Mouse (Mus musculus): ENCODE measurements around the gene Aqp5. TPM values are rescaled to one million over a fixed set of nuclear protein-coding genes. Genes with fewer than 3 reads are reported as not detected.

Aqp5 gene
- not detected in 2 replicates for polyA plus RNA-seq (2011; ENCODE audit: insufficient read depth, insufficient read length, low replicate concordance, missing spikeins)

DNA sequence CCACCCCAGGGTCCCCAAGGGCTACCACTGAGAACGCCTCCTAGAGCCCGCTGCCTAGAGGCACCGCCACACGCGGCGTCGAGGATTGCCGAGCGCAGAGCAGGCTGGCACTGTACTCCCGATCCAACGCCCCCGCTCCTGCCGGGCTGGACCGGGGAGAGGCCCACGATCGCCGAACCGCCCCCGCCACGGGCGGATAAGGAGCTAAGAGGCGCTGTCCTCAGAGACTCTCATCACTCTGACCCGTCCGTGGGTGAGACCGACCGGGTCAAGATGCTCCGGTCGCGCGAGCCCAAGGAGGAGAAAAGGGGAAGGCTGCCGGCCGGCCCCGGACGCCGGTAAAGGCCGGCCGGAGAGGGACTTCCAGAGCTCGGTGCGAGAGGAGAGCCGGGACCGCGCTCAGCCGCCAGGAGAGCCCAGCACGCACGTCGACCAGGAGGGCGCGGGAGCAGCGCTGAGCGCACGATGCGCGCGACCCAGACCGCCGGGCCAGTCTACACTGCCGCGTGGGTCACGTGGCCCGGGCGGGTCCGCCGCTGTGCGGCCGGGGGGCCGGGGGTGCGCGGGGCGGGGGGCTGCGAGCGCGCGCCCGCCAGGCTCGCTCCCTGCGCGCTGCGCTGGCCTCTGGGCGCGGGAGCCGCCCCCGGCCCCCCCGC, at the start of gene Aqp5:
Aqp5 (plus strand) TSS at position 354 of the 656 bp plus-strand sequence.
- TF ChIP-seq POLR2A (IDR thresholded peaks at IDR 0.05; ENCODE audit: borderline replicate concordance, control insufficient read depth, low read depth, low read length) (no peak), CTCF (IDR thresholded peaks at IDR 0.05; ENCODE audit: control insufficient read depth, insufficient read depth, low read length) (no peak)
- H3K4me1 ChIP-seq (ENCODE audit: control insufficient read depth, insufficient read depth, low read length): no peaks in the 10 kb centered on the region
- WGBS: 5% methylated on average over 82 of the region's 83 CpGs
- H3K27ac ChIP-seq (ENCODE audit: control insufficient read depth, insufficient read depth, low read depth, low read length, poor library complexity): no peak within 1 kb of the TSS
- no peak within 1 kb of the TSS for H3K4me3 ChIP-seq (replicated peaks; ENCODE audit: control insufficient read depth, low read depth, low read length)

GRCm38 (mm10) chr15:99544047-99544446, 46.5 kb upstream of the Aqp5 start:
- 45% methylated on average over 7 of the region's 7 CpGs for WGBS
- TF ChIP-seq POLR2A (IDR thresholded peaks at IDR 0.05; ENCODE audit: borderline replicate concordance, control insufficient read depth, low read depth, low read length) (no peak), CTCF (IDR thresholded peaks at IDR 0.05; ENCODE audit: control insufficient read depth, insufficient read depth, low read length) (no peak)

DNA sequence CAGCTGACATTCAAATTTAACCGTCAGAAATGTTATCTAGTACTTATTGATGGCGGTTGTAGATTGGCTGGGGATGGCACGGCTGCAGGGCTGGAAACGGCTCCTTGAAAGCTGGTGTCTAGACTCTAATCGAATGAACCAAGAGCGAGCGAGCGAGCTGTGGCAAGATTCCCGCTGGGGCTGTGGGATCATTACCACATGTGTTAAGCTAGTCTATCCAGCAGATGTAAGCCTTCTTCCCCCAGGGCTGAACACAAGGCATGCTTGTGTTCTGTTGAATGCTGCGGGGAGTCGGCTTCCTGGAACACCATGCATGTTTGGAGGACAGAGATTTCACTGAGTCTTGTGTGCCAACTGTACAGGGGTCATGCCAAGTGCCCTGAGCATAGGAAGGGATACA, 44.0 kb upstream of the Aqp5 start:
- H3K27ac ChIP-seq (ENCODE audit: control insufficient read depth, insufficient read depth, low read depth, low read length, poor library complexity): no peak overlapping the region
- TF ChIP-seq CTCF (IDR thresholded peaks at IDR 0.05; ENCODE audit: control insufficient read depth, insufficient read depth, low read length): no peak
- no peak for TF ChIP-seq POLR2A (IDR thresholded peaks at IDR 0.05; ENCODE audit: borderline replicate concordance, control insufficient read depth, low read depth, low read length)
- H3K4me1 ChIP-seq (ENCODE audit: control insufficient read depth, insufficient read depth, low read length): no peaks in the 10 kb centered on the region
- 80% methylated on average over 11 of the region's 11 CpGs for WGBS
- H3K4me3 ChIP-seq (replicated peaks; ENCODE audit: control insufficient read depth, low read depth, low read length): no peak overlapping the region

More at GRCm38 (mm10) chr15:99544047-99544446, 46.5 kb upstream of the Aqp5 start:
- Histone ChIP-seq H3K27ac (ENCODE audit: control insufficient read depth, insufficient read depth, low read depth, low read length, poor library complexity) (no peak overlapping the region), H3K4me1 (ENCODE audit: control insufficient read depth, insufficient read depth, low read length) (no peaks in the 10 kb centered on the region), H3K4me3 (replicated peaks; ENCODE audit: control insufficient read depth, low read depth, low read length) (no peak overlapping the region)

- Histone ChIP-seq H3K27ac (ENCODE audit: control insufficient read depth, insufficient read depth, low read depth, low read length, poor library complexity) (no peak overlapping the region), H3K4me3 (replicated peaks; ENCODE audit: control insufficient read depth, low read depth, low read length) (no peak overlapping the region), H3K4me1 (ENCODE audit: control insufficient read depth, insufficient read depth, low read length) (no peaks in the 10 kb centered on the region)
- 55% methylated on average over 6 of the region's 6 CpGs for WGBS
- TF ChIP-seq POLR2A (IDR thresholded peaks at IDR 0.05; ENCODE audit: borderline replicate concordance, control insufficient read depth, low read depth, low read length) (no peak), CTCF (IDR thresholded peaks at IDR 0.05; ENCODE audit: control insufficient read depth, insufficient read depth, low read length) (no peak)
Observed at GRCm38 (mm10) chr15:99547732-99548131, 42.9 kb upstream of the Aqp5 start.

DNA sequence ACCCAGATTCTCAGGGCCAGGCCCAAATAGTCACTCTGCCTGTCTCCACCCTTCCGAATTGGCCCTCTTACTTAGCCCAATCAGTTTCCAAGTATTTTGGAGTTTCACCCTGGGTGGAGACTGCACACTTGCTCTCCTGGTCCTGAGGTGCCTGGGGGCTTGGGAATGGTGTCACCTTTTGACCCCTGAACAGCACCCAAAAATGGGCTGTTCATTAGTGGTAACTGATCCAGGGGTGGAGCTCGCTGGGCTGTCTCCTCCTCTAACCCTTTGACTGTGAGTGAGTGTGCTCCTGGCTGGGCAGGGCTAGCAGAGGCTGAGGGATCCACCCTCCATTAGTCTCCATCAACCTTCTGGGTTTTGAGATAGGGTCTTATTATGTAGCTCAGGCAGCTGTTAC, 40.7 kb upstream of the Aqp5 start:
- 52% methylated on average over 2 of the region's 2 CpGs for WGBS

DNA sequence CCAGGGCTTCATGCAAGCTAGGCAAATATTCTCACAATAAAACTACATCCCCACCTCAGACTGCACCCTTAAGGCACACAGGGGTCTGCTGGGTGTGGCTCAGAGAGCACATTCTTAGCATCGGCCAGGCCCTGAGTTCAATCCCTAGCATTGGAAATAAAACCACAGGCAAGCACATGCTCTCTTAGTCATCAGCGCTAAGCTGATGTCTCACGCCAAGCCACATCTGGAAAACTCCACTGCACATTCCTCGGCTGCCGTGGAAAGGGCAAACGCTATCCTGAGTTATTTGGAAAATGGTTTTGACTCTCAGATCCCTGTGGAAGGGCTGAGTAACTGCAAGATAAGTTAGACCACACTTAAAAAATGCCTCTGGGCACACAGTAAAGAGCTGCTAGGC, 36.8 kb upstream of the Aqp5 start:
- no peak for TF ChIP-seq CTCF (IDR thresholded peaks at IDR 0.05; ENCODE audit: control insufficient read depth, insufficient read depth, low read length)
- TF ChIP-seq POLR2A (IDR thresholded peaks at IDR 0.05; ENCODE audit: borderline replicate concordance, control insufficient read depth, low read depth, low read length): no peak
- 80% methylated on average over 6 of the region's 6 CpGs for WGBS
- Histone ChIP-seq H3K4me1 (ENCODE audit: control insufficient read depth, insufficient read depth, low read length) (no peaks in the 10 kb centered on the region), H3K27ac (ENCODE audit: control insufficient read depth, insufficient read depth, low read depth, low read length, poor library complexity) (no peak overlapping the region), H3K4me3 (replicated peaks; ENCODE audit: control insufficient read depth, low read depth, low read length) (no peak overlapping the region)

More for the DNA sequence above, 40.7 kb upstream of the Aqp5 start:
- Histone ChIP-seq H3K27ac (ENCODE audit: control insufficient read depth, insufficient read depth, low read depth, low read length, poor library complexity) (no peak overlapping the region), H3K4me3 (replicated peaks; ENCODE audit: control insufficient read depth, low read depth, low read length) (no peak overlapping the region), H3K4me1 (ENCODE audit: control insufficient read depth, insufficient read depth, low read length) (no peaks in the 10 kb centered on the region)
- TF ChIP-seq CTCF (IDR thresholded peaks at IDR 0.05; ENCODE audit: control insufficient read depth, insufficient read depth, low read length) (no peak), POLR2A (IDR thresholded peaks at IDR 0.05; ENCODE audit: borderline replicate concordance, control insufficient read depth, low read depth, low read length) (no peak)

- Histone ChIP-seq H3K27ac (ENCODE audit: control insufficient read depth, insufficient read depth, low read depth, low read length, poor library complexity) (no peak overlapping the region), H3K4me3 (replicated peaks; ENCODE audit: control insufficient read depth, low read depth, low read length) (no peak overlapping the region), H3K4me1 (ENCODE audit: control insufficient read depth, insufficient read depth, low read length) (no peaks in the 10 kb centered on the region)
- 67% methylated on average over 1 of the region's 1 CpGs for WGBS
- TF ChIP-seq POLR2A (IDR thresholded peaks at IDR 0.05; ENCODE audit: borderline replicate concordance, control insufficient read depth, low read depth, low read length): no peak
- no peak for TF ChIP-seq CTCF (IDR thresholded peaks at IDR 0.05; ENCODE audit: control insufficient read depth, insufficient read depth, low read length)
Observed at GRCm38 (mm10) chr15:99558947-99559346, 31.6 kb upstream of the Aqp5 start.

GRCm38 (mm10) chr15:99560246-99560645, 30.3 kb upstream of the Aqp5 start:
- no peak for TF ChIP-seq POLR2A (IDR thresholded peaks at IDR 0.05; ENCODE audit: borderline replicate concordance, control insufficient read depth, low read depth, low read length)
- TF ChIP-seq CTCF (IDR thresholded peaks at IDR 0.05; ENCODE audit: control insufficient read depth, insufficient read depth, low read length): no peak
- H3K4me1 ChIP-seq (ENCODE audit: control insufficient read depth, insufficient read depth, low read length): no peaks in the 10 kb centered on the region
- WGBS: 74% methylated on average over 10 of the region's 10 CpGs

More at GRCm38 (mm10) chr15:99560246-99560645, 30.3 kb upstream of the Aqp5 start:
- Histone ChIP-seq H3K4me3 (replicated peaks; ENCODE audit: control insufficient read depth, low read depth, low read length) (no peak overlapping the region), H3K27ac (ENCODE audit: control insufficient read depth, insufficient read depth, low read depth, low read length, poor library complexity) (no peak overlapping the region)

Data from bone marrow, adult 2 months (tissue).